8 mouse cellular contexts compared by ENCODE assay signal in genomic region chr14:30479361-30479948, GRCm38 (mm10). TPM values are rescaled to one million over a fixed set of nuclear protein-coding genes. Genes with fewer than 3 reads are reported as not detected.
A peak's percentile ranks its signal among the peaks of the same experiment; 100 is the strongest.
DNase-seq lines count a peak whose midpoint lies in the region; ATAC-seq and TF ChIP-seq lines count a peak whose summit lies in the region.

Dcp1a (plus strand) TSS chr14:30479535.

- no peaks in the 10 kb centered on the region for H3K9me3 ChIP-seq in hindbrain, embryonic 10.5 days
- H3K9me3 ChIP-seq in lung, postnatal 0 days (ENCODE audit: low read length) = no peaks in the 10 kb centered on the region

- peak within 1 kb of the TSS; percentile 95 for H3K27ac ChIP-seq in hindbrain, embryonic 10.5 days
- H3K27ac ChIP-seq in lung, postnatal 0 days (ENCODE audit: low read length) = peak within 1 kb of the TSS; percentile 88

- ATAC-seq in frontal cortex, adult (ENCODE audit: low TSS enrichment) = peak; percentile 99
- ATAC-seq in lung, postnatal 0 days = peak; percentile 100

- TF ChIP-seq CTCF in lung, postnatal 0 days (IDR thresholded peaks at IDR 0.05) = peak; percentile 44

- no peaks in the 10 kb centered on the region for H3K27me3 ChIP-seq in hindbrain, embryonic 10.5 days (ENCODE audit: insufficient read depth, poor library complexity, severe bottlenecking)
- H3K27me3 ChIP-seq in lung, postnatal 0 days (replicated peaks; ENCODE audit: insufficient read depth, low read length) = no peaks in the 10 kb centered on the region

- peak; percentile 96 for DNase-seq in MN1 (ENCODE audit: low spot score)
- peak; percentile 97 for DNase-seq in cerebellum, adult 9-10 months
- DNase-seq in hindbrain, embryonic 10.5 days (ENCODE audit: low spot score) = peak; percentile 96
- peak; percentile 96 for DNase-seq in layer of hippocampus, adult 9-11 months
- DNase-seq in lung, postnatal 0 days (ENCODE audit: low spot score) = peak; percentile 98
- peak; percentile 93 for DNase-seq in ovary, postnatal 14 days (ENCODE audit: low spot score)
- peak; percentile 96 for DNase-seq in thymus, postnatal 14 days

- H3K4me1 ChIP-seq in hindbrain, embryonic 10.5 days (replicated peaks) = peaks cover 16% of the 10 kb centered on the region
- no peaks in the 10 kb centered on the region; the same call in 1 of the 2 replicates for H3K4me1 ChIP-seq in lung, postnatal 0 days (ENCODE audit: insufficient read depth, low read depth, low read length)

- peak within 1 kb of the TSS; percentile 95 for H3K4me3 ChIP-seq in hindbrain, embryonic 10.5 days
- H3K4me3 ChIP-seq in lung, postnatal 0 days (ENCODE audit: low read depth, low read length) = peak within 1 kb of the TSS; percentile 97

- no peak for TF ChIP-seq EP300 in lung, postnatal 0 days (IDR thresholded peaks at IDR 0.05)

- H3K9ac ChIP-seq in lung, postnatal 0 days (replicated peaks; ENCODE audit: low read depth) = peak within 1 kb of the TSS; percentile 92

- under 1% methylated on average over 39 of the region's 39 CpGs for WGBS in hindbrain, embryonic 10.5 days
- 1% methylated on average over 39 of the region's 39 CpGs for WGBS in lung, postnatal 0 days

- peaks cover 29% of the 10 kb centered on the region for H3K36me3 ChIP-seq in hindbrain, embryonic 10.5 days
- H3K36me3 ChIP-seq in lung, postnatal 0 days (ENCODE audit: insufficient read depth, low read length) = peaks cover 14% of the 10 kb centered on the region; the same call in 1 of the 2 replicates

- peak within 1 kb of the TSS; percentile 67 for H3K4me2 ChIP-seq in lung, postnatal 0 days (replicated peaks; ENCODE audit: low read depth, low read length)

RNA-seq across cellular contexts. Expression of gene Dcp1a, which starts in this region (rescaled TPM):
- polyA plus RNA-seq in hindbrain, embryonic 10.5 days (2016; fragmentation: Nextera tagmentation; extraction: Ambion mirVana) = 30.5 and 31.7 TPM in 2 replicates
- 8.8 and 9.0 TPM in 2 replicates for polyA plus RNA-seq in lung, postnatal 0 days (2015; fragmentation: Nextera tagmentation; extraction: Ambion mirVana)

Comparison
In these comparisons a context has a peak if more than half of its experiments do, and no peak if none do; other contexts are left out.
1. Peak in every context shown above with its lines: DNase-seq, ATAC-seq, H3K4me3 ChIP-seq and H3K27ac ChIP-seq.